In genomic region chr2:22895282-22896273, GRCm38 (mm10) we compare ENCODE assay signal across 7 mouse cellular contexts. TPM values are rescaled to one million over a fixed set of nuclear protein-coding genes. Genes with fewer than 3 reads are reported as not detected.
A peak's percentile ranks its signal among the peaks of the same experiment; 100 is the strongest.
DNase-seq lines count a peak whose midpoint lies in the region; ATAC-seq lines count a peak whose summit lies in the region.

Gene Pdss1, plus strand, starts transcription at chr2:22895522.

- no peaks in the 10 kb centered on the region for H3K4me1 ChIP-seq in intestine, embryonic 16.5 days (ENCODE audit: control insufficient read depth, insufficient read depth, low read length)
- H3K4me1 ChIP-seq in midbrain, embryonic 11.5 days (ENCODE audit: control insufficient read depth, insufficient read depth, low read length): no peaks in the 10 kb centered on the region

- H3K27ac ChIP-seq in intestine, embryonic 16.5 days (ENCODE audit: low read length): peak within 1 kb of the TSS; percentile 96
- H3K27ac ChIP-seq in midbrain, embryonic 11.5 days (ENCODE audit: low read depth, low read length): peak within 1 kb of the TSS; percentile 67

- ATAC-seq in intestine, embryonic 16.5 days: peak; percentile 99
- peak; percentile 99 for ATAC-seq in midbrain, embryonic 11.5 days (ENCODE audit: low FRiP score)

- under 1% methylated on average over 81 of the region's 81 CpGs for WGBS in intestine, embryonic 16.5 days
- under 1% methylated on average over 81 of the region's 81 CpGs for WGBS in midbrain, embryonic 11.5 days

- peak within 1 kb of the TSS; percentile 87 for H3K9ac ChIP-seq in intestine, embryonic 16.5 days (ENCODE audit: low read depth, low read length)
- peak within 1 kb of the TSS; percentile 82 for H3K9ac ChIP-seq in midbrain, embryonic 11.5 days (ENCODE audit: low read length)

- peak within 1 kb of the TSS; percentile 96 for H3K4me3 ChIP-seq in intestine, embryonic 16.5 days (ENCODE audit: low read length)
- H3K4me3 ChIP-seq in midbrain, embryonic 11.5 days (ENCODE audit: low read depth, low read length): peak within 1 kb of the TSS; percentile 71

- peak; percentile 88 for DNase-seq in adrenal gland, adult 8-10 months
- DNase-seq in embryo, embryonic 9.5 days (ENCODE audit: extremely low spot score): peak; percentile 89
- DNase-seq in gastrocnemius, postnatal 4 days (ENCODE audit: low spot score in 2 of 2): peak; percentile 76 to 90
- DNase-seq in left cerebral cortex, postnatal 36 days (ENCODE audit: low spot score in 2 of 2): peak; percentile 91 to 94
- peak; percentile 97 for DNase-seq in midbrain, embryonic 11.5 days (ENCODE audit: low spot score, missing footprints)
- peak; percentile 88 for DNase-seq in skeletal muscle tissue, adult 2 months (ENCODE audit: low read depth, low spot score)

- no peaks in the 10 kb centered on the region for H3K27me3 ChIP-seq in intestine, embryonic 16.5 days (replicated peaks; ENCODE audit: control insufficient read depth, insufficient read depth, low read length)
- no peaks in the 10 kb centered on the region for H3K27me3 ChIP-seq in midbrain, embryonic 11.5 days (ENCODE audit: control insufficient read depth, insufficient read depth, low read length)

- intact Hi-C loops in left cerebral cortex, postnatal 36 days (cut with DNase I): loop anchor here (2.0 kb wide), 1 partner anchor 145 kb away; the partner anchor contains the start of gene Abi1

- no peaks in the 10 kb centered on the region for H3K36me3 ChIP-seq in intestine, embryonic 16.5 days (ENCODE audit: control insufficient read depth, insufficient read depth, low read length)
- H3K36me3 ChIP-seq in midbrain, embryonic 11.5 days (ENCODE audit: control insufficient read depth, insufficient read depth, low read length): no peaks in the 10 kb centered on the region

- H3K4me2 ChIP-seq in intestine, embryonic 16.5 days (ENCODE audit: low read depth, low read length): peak within 1 kb of the TSS; percentile 55
- peak within 1 kb of the TSS; percentile 58 for H3K4me2 ChIP-seq in midbrain, embryonic 11.5 days

- H3K9me3 ChIP-seq in intestine, embryonic 16.5 days (ENCODE audit: control insufficient read depth, low read length): no peaks in the 10 kb centered on the region
- H3K9me3 ChIP-seq in midbrain, embryonic 11.5 days (ENCODE audit: control insufficient read depth, low read length): no peaks in the 10 kb centered on the region

RNA-seq across cellular contexts. Expression of gene Pdss1, which starts in this region (rescaled TPM):
- total RNA-seq in adrenal gland, adult 8-10 months (2022): 10 to 100 TPM in 1 of 4 experiments, 1 to 10 TPM in 3; 6.5 to 10.1 (median 9.3) TPM
- 10 to 100 TPM; 14.9 to 20.3 TPM for total RNA-seq in gastrocnemius, postnatal 4 days (2021)
- 39.5 and 40.5 TPM in 2 replicates for polyA plus RNA-seq in intestine, embryonic 16.5 days (2015; fragmentation: Nextera tagmentation; extraction: Ambion mirVana)
- 10 to 100 TPM in 1 of 2 experiments, 1 to 10 TPM in 1; 10.0 to 19.8 TPM for total RNA-seq in left cerebral cortex, postnatal 36 days (2021)
- 23.4 and 25.9 TPM in 2 replicates for polyA plus RNA-seq in midbrain, embryonic 11.5 days (2014; fragmentation: Nextera tagmentation; extraction: Ambion mirVana)

Comparison
In these comparisons a context has a peak if more than half of its experiments do, and no peak if none do; other contexts are left out.
1. Peak in every context shown above with its lines: DNase-seq, ATAC-seq, H3K4me3 ChIP-seq and H3K27ac ChIP-seq.